Mouse (Mus musculus) limb, embryonic 12.5 days (tissue): ENCODE data around the gene Spred2. TPM values are rescaled to one million over a fixed set of nuclear protein-coding genes. Genes with fewer than 3 reads are reported as not detected.

Experiments used
- ATAC-seq: fragments of 200-750 bp; cut with Nextera tagmentation; 2 replicates; pipeline ENCODE4 v1.8.0; 2017; ENCODE audit warnings: low read depth, moderate TSS enrichment; ENCODE audit not compliant: insufficient number of reproducible peaks, insufficient read depth, low FRiP score, low TSS enrichment
- H3K27ac ChIP-seq: fragments of 300-500 bp; sonication (generic); 2 replicates; pipeline ENCODE4 v1.5.1; 2016; ENCODE audit warnings: mild to moderate bottlenecking, moderate library complexity
- H3K27me3 ChIP-seq: fragments of 300-500 bp; sonication (generic); 2 replicates; pipeline ENCODE4 v1.6.1; 2016; ENCODE audit warnings: mild to moderate bottlenecking, moderate library complexity
- H3K36me3 ChIP-seq: fragments of 300-500 bp; sonication (generic); 2 replicates; pipeline ENCODE4 v1.6.1; 2016; ENCODE audit warnings: mild to moderate bottlenecking, moderate library complexity
- H3K4me1 ChIP-seq: fragments of 300-500 bp; sonication (generic); replicated peaks from 2 replicates; pipeline ENCODE4 v1.6.1; 2016
- H3K4me2 ChIP-seq: fragments of 300-500 bp; sonication (generic); 2 replicates; pipeline ENCODE4 v1.6.1; 2016; ENCODE audit warnings: mild to moderate bottlenecking, moderate library complexity
- H3K4me3 ChIP-seq: fragments of 300-500 bp; sonication (generic); replicated peaks from 2 replicates; pipeline ENCODE4 v1.5.1; 2016; ENCODE audit warnings: mild to moderate bottlenecking
- H3K9ac ChIP-seq: fragments of 300-500 bp; sonication (generic); replicated peaks from 2 replicates; pipeline ENCODE4 v1.6.1; 2016; ENCODE audit warnings: mild to moderate bottlenecking, moderate library complexity
- H3K9me3 ChIP-seq: fragments of 300-500 bp; sonication (generic); 2 replicates; pipeline ENCODE4 v1.6.1; 2016; ENCODE audit warnings: mild to moderate bottlenecking, moderate library complexity
- WGBS: fragments of 180-500 bp; shearing (Covaris S2); methylation state at CpG from one replicate; pipeline ENCODE4 v1.1.7; 2016; 5-methylcytosine and 5-hydroxymethylcytosine counted together
- polyA plus RNA-seq: library from polyadenylated mRNA; unstranded; fragments of >200 nt; fragmentation: Nextera tagmentation; extraction: Ambion mirVana; gene quantifications from 2 replicates; pipeline ENCODE4 v1.2.1, GENCODE M21; 2016

Spred2 gene
- polyA plus RNA-seq, 1 experiment from 2014 or later = 7.6 TPM

DNA sequence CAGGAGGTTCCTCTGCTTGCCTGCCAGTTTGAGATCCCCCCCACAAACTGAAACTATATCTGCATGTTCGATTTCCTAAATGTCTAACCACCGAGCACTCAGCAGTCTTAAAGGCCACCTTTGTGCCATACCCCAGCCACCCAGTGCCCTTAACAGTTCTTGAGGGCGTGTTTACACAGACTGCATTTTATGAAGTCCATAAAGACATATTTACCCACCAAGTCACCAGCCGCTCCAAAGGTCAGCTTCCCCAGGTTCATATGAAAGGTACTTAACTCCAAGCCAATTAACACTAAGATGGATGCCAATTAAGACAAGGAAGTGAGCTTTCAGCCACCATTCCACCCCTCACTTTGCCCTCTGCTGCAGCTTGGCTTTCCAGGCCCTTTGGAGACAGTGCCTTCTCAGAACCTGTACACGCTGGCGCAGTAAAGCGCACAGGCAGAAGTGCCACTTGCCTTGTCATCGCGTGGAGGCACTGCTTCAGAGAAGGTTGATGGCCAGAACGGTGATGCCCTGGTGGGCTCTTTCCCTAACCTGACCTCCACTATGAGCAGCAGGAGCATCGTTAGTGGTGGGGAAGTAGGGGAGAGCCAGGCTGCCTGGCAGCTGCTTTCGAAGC is 17.1 kb downstream of the Spred2 start:
- H3K4me1 ChIP-seq = peaks cover 27% of the 10 kb centered on the region
- H3K4me3 ChIP-seq = no peak overlapping the region
- no peak overlapping the region for H3K9ac ChIP-seq
- peak; percentile 54; the same call in 1 of the 2 replicates for ATAC-seq
- no peaks in the 10 kb centered on the region for H3K9me3 ChIP-seq
- H3K4me2 ChIP-seq = no peak overlapping the region
- no peaks in the 10 kb centered on the region for H3K27me3 ChIP-seq
- peaks cover 12% of the 10 kb centered on the region; the same call in 1 of the 2 replicates for H3K36me3 ChIP-seq
- 54% methylated on average over 12 of the region's 12 CpGs for WGBS
- no peak overlapping the region for H3K27ac ChIP-seq

DNA sequence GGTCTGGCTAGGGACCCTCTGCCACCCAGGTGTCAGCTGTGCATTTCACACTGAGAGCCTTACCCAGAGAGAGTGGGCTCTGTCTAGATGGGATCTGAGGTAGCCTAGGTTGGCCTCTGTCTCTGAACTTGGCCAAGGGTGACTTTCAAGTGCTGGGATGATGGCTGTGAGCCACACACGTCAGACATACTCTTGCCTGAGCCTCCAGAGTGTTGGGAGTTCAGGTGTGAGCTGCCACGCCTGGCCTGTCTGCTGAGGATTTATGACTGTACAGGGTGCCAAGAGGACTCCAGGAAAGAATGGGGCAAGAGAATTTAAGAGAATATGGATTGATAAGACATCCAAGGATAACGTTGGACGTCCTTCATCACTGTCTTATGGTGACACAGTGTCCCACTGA is 17.8 kb downstream of the Spred2 start:
- H3K9ac ChIP-seq = no peak overlapping the region
- no peak overlapping the region for H3K4me2 ChIP-seq
- no peaks in the 10 kb centered on the region for H3K9me3 ChIP-seq
- no peak overlapping the region for H3K4me3 ChIP-seq
- H3K4me1 ChIP-seq = peaks cover 23% of the 10 kb centered on the region
- no peak for ATAC-seq
- no peaks in the 10 kb centered on the region for H3K27me3 ChIP-seq
- 83% methylated on average over 4 of the region's 4 CpGs for WGBS
- no peak overlapping the region; the same call in 1 of the 2 replicates for H3K27ac ChIP-seq
- H3K36me3 ChIP-seq = peaks cover 12% of the 10 kb centered on the region; the same call in 1 of the 2 replicates

DNA sequence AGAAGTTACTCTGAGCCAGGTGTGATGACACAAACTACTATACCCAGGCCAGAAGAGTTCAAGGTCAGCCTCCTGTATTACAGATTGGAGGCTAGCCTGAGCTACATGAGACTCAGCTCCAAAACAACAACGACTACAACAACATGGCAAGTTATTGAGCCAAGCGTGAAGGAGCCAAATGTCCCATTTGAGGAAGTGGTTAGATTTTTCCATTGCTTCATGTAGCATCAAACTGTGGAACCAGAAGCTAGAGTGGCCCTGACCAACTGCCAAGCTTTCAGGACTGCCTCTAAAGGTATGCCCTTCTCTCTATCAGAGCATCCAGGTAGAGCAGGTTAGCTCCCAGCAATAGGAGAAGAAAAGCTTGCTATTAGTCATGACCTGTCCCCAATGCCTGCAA is 19.6 kb downstream of the Spred2 start:
- H3K27me3 ChIP-seq = no peaks in the 10 kb centered on the region
- no peak overlapping the region for H3K4me3 ChIP-seq
- peaks cover 12% of the 10 kb centered on the region; the same call in 1 of the 2 replicates for H3K36me3 ChIP-seq
- H3K9me3 ChIP-seq = no peaks in the 10 kb centered on the region
- no peak for ATAC-seq
- H3K4me2 ChIP-seq = no peak overlapping the region
- peaks cover 36% of the 10 kb centered on the region for H3K4me1 ChIP-seq
- 84% methylated on average over 2 of the region's 2 CpGs for WGBS
- no peak overlapping the region for H3K27ac ChIP-seq
- H3K9ac ChIP-seq = no peak overlapping the region

DNA sequence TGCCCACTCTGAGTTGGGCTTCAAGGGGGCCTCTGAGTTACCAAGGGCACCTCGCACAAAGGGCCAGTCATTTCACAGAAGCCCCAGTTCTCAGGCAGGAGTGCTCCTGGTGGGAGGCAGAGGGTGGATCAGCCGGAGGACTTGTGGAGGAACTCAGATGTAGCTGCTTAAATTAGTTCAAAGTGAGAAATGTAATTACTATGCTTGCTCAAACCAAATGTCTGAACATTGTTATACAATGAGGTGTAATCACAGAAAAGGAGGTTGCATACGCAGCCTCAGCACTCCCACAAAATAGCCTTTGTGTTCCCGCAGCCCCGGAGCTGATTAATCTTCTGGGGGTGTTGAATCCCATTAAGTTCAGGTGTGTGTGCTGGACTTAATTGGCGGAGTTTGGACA is 20.5 kb downstream of the Spred2 start:
- no peak overlapping the region for H3K27ac ChIP-seq
- no peaks in the 10 kb centered on the region for H3K9me3 ChIP-seq
- ATAC-seq = no peak
- H3K9ac ChIP-seq = no peak overlapping the region
- no peak overlapping the region for H3K4me2 ChIP-seq
- peaks cover 12% of the 10 kb centered on the region; the same call in 1 of the 2 replicates for H3K36me3 ChIP-seq
- no peak overlapping the region for H3K4me3 ChIP-seq
- H3K4me1 ChIP-seq = peaks cover 36% of the 10 kb centered on the region
- H3K27me3 ChIP-seq = no peaks in the 10 kb centered on the region
- 85% methylated on average over 6 of the region's 6 CpGs for WGBS

DNA sequence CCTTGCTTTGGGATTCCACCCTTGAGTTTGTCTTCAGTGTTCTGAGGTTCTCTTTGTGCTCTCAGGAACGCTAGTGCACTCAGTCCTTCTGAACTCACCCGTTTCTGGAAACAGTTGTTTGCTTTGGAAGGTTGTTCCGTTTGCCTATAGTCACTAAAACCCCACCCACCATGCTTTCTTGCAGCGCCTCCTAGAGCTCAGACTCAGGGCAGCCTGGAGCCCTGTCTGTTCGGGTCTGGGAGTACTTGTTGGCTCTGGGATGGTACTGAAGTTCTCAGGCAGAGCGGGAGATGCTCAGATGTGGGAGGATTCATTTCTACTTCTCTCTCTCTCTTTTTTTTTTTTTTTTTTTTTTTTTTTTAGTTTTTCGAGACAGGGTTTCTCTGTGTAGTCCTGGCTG is 22.5 kb downstream of the Spred2 start:
- Histone ChIP-seq H3K4me1 (peaks cover 40% of the 10 kb centered on the region), H3K27me3 (no peaks in the 10 kb centered on the region), H3K9me3 (no peaks in the 10 kb centered on the region), H3K27ac (no peak overlapping the region), H3K4me3 (no peak overlapping the region), H3K36me3 (peaks cover 9% of the 10 kb centered on the region; the same call in 1 of the 2 replicates), H3K4me2 (no peak overlapping the region), H3K9ac (no peak overlapping the region)
- no peak for ATAC-seq
- 95% methylated on average over 7 of the region's 7 CpGs for WGBS

DNA sequence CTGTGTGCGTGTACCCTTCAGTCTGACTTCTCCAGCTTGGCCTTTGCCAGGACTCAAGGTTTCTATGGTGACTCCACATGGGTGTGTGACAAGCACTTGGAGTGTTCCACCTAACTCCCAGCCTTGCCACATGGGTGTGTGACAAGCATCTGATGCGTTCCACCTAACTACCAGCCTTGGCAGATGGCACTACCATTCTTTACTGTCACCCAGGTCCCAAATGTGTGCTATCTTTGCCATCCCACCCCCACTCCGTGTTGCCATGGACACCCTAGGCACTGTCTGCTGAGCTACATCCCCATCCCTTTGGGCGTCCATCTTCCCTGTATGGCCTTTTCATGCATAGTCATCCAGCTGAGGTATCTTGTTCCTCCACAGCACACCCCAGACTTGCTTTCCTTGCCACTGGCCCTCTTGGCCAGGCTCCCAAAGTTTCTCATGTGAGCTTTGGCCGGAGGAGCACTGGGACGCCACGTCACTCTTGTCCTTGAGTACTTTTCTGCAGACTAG is 23.5 kb downstream of the Spred2 start:
- 92% methylated on average over 7 of the region's 7 CpGs for WGBS
- ATAC-seq = no peak
- no peak overlapping the region for H3K4me3 ChIP-seq
- H3K4me2 ChIP-seq = no peak overlapping the region
- no peaks in the 10 kb centered on the region for H3K9me3 ChIP-seq
- no peak overlapping the region for H3K9ac ChIP-seq
- peaks cover 37% of the 10 kb centered on the region for H3K4me1 ChIP-seq
- no peak overlapping the region for H3K27ac ChIP-seq
- H3K36me3 ChIP-seq = peaks cover 9% of the 10 kb centered on the region; the same call in 1 of the 2 replicates
- no peaks in the 10 kb centered on the region for H3K27me3 ChIP-seq

DNA sequence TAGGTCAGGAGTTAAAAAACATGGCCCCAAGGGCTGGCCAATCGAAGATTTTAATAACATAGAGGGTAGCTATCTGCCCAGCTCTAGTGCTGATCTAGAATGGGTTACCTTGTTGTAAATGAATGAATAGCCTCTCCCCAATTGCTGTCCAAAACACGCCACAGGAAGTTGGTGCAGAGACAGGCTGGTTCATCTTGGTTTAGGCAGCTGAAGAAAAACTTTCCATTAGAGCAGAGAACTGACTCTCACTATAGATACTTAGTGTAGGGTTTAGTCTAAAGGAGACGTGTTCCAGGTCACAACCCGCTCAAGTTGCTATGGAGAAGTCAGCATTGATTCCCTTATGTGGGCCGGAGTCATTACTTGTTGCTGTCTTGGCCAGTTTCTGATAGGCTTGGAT is 25.6 kb downstream of the Spred2 start:
- Histone ChIP-seq H3K4me1 (peaks cover 39% of the 10 kb centered on the region), H3K4me3 (no peak overlapping the region), H3K4me2 (no peak overlapping the region), H3K36me3 (peaks cover 9% of the 10 kb centered on the region; the same call in 1 of the 2 replicates), H3K9ac (no peak overlapping the region), H3K27ac (no peak overlapping the region), H3K9me3 (no peaks in the 10 kb centered on the region), H3K27me3 (no peaks in the 10 kb centered on the region)
- no peak for ATAC-seq
- 83% methylated on average over 5 of the region's 5 CpGs for WGBS

DNA sequence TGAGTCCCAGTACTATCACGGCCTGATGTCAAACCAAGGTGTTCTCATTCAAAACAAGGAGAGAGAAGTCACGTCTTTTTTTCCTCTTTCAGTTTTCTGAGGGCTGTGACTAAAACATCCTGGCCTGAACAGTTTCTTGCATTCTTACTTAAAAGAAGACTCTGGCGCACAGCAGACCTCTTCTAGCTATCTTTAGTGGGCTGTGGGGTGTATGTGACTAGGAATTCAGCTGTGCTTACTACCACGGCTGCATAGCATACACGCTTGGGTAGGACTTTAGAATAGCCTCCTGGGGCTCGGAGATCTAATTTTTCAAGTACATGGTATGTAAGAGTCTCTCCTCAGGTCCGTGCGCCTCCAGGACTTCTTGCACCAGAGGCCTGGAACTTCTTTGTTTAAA is 26.0 kb downstream of the Spred2 start:
- no peaks in the 10 kb centered on the region for H3K9me3 ChIP-seq
- peaks cover 6% of the 10 kb centered on the region; the same call in 1 of the 2 replicates for H3K36me3 ChIP-seq
- 0 out of 2 replicates have a peak overlapping the region, but pooled peaks have one; percentile 30 for H3K27ac ChIP-seq
- H3K4me2 ChIP-seq = no peak overlapping the region
- no peak for ATAC-seq
- WGBS = 72% methylated on average over 8 of the region's 8 CpGs
- H3K4me1 ChIP-seq = peaks cover 39% of the 10 kb centered on the region
- H3K4me3 ChIP-seq = no peak overlapping the region
- H3K27me3 ChIP-seq = no peaks in the 10 kb centered on the region
- H3K9ac ChIP-seq = no peak overlapping the region

DNA sequence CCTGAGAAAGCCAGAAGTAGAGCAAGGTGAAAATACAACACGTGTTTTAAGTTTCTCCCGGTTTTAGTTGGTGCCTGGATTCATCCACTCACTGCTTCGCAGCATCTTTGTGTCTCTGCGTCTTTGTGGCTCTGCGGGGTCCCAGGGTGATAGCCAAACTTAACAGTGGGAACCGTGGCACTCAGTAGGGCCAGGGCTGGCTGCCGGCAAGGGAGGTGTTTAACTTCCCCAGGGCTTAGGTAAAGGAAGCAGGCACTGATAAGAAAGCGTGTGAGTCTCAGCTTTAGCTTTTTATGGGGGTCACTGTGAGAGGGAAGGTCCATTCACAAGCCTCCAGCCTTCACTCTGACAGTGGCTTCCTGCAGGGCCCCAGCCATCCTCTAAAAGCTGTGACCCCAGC is 28.8 kb downstream of the Spred2 start:
- Histone ChIP-seq H3K27ac (no peak overlapping the region), H3K9me3 (no peaks in the 10 kb centered on the region), H3K9ac (no peak overlapping the region), H3K4me3 (no peak overlapping the region), H3K4me1 (peaks cover 33% of the 10 kb centered on the region), H3K27me3 (no peaks in the 10 kb centered on the region), H3K4me2 (no peak overlapping the region), H3K36me3 (no peaks in the 10 kb centered on the region)
- WGBS = 27% methylated on average over 8 of the region's 8 CpGs
- ATAC-seq = no peak

DNA sequence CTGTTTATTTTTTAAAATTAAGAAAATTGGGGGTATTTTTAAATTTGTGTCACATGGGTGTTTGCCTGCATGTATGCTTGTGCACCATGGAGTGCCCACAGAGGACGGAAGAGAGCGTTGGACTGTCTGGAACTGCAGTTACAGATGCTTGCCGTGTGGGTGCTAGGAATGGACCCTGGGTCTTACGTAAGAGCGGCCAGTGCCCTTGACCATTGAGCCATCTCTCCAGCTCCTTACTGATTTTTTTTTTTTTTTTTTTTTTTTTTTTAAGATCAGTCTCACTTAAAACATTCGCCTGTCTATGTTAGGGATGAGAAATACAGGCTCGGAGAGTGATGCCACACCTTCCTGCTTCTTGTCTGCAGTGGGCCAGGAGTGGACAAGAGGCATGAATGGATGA is 29.7 kb downstream of the Spred2 start:
- H3K4me3 ChIP-seq = no peak overlapping the region
- ATAC-seq = no peak
- no peaks in the 10 kb centered on the region for H3K9me3 ChIP-seq
- H3K9ac ChIP-seq = no peak overlapping the region
- H3K4me2 ChIP-seq = no peak overlapping the region
- H3K27me3 ChIP-seq = no peaks in the 10 kb centered on the region
- no peak overlapping the region for H3K27ac ChIP-seq
- H3K4me1 ChIP-seq = peaks cover 25% of the 10 kb centered on the region
- no peaks in the 10 kb centered on the region for H3K36me3 ChIP-seq
- 92% methylated on average over 7 of the region's 7 CpGs for WGBS

DNA sequence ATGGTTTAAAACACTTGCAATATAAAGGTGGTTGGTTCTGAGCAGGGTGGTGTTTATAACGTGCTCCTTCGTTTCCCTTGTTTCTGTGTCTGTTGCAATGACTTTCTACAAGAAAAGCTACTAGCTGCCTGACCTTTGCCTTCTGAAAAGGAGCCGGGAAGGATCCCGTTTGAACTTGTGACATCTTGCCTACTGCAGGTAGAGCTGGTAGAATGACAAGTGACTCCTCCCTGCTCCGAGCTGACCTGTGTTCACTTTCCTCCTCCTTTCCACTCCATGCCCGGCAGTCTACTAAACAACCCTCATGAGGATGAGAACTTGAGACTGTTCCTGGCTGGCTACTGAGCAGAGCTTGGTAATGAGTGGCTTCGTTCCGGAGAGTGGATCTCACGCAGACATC is 30.9 kb downstream of the Spred2 start:
- Histone ChIP-seq H3K27ac (no peak overlapping the region), H3K4me1 (peaks cover 26% of the 10 kb centered on the region), H3K4me3 (no peak overlapping the region), H3K27me3 (no peaks in the 10 kb centered on the region), H3K9me3 (no peaks in the 10 kb centered on the region), H3K4me2 (no peak overlapping the region), H3K9ac (no peak overlapping the region), H3K36me3 (no peaks in the 10 kb centered on the region)
- 59% methylated on average over 9 of the region's 9 CpGs for WGBS
- ATAC-seq = no peak

DNA sequence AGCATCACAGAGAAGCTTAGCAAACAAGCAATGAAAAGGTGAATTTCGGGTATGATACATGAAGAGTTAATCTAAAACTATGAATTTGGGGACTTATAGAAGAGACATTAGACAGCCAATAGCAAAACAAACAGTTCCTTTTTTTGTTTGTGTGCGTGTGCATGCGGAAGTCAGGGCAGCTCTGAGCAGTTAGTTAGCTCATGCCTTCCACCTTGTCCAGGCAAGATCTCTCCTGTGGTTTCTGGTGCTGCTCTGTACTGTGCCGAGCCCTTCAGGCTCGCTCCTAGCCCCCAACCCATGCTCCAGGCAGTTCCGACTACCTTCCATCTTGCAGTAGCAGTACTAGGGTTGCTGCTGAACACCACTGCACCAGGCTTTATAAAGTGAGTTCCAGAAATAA is 31.5 kb downstream of the Spred2 start:
- no peak overlapping the region for H3K9ac ChIP-seq
- H3K27ac ChIP-seq = no peak overlapping the region
- ATAC-seq = no peak
- H3K27me3 ChIP-seq = no peaks in the 10 kb centered on the region
- H3K9me3 ChIP-seq = no peaks in the 10 kb centered on the region
- 88% methylated on average over 6 of the region's 6 CpGs for whole genome bisulfite sequencing
- H3K36me3 ChIP-seq = no peaks in the 10 kb centered on the region
- H3K4me2 ChIP-seq = no peak overlapping the region
- H3K4me3 ChIP-seq = no peak overlapping the region
- H3K4me1 ChIP-seq = peaks cover 19% of the 10 kb centered on the region
